Mouse (Mus musculus) heart, adult 2 months (tissue): ENCODE results near the gene Gm38100. TPM values are rescaled to one million over a fixed set of nuclear protein-coding genes. Genes with fewer than 3 reads are reported as not detected.

Experiments used
- DNase-seq, 2 experiments: peaks; one replicate each; pipeline ENCODE4 v3.0.0; 2021
- H3K27ac ChIP-seq: fragments of 200-600 bp; 2 replicates; pipeline ENCODE4 v1.8.1; 2022
- H3K27me3 ChIP-seq: fragments of 200-500 bp; 2 replicates; pipeline ENCODE4 v1.6.1; 2012; ENCODE audit warnings: mild to moderate bottlenecking, low read length, inconsistent platforms, mixed read lengths; ENCODE audit not compliant: control insufficient read depth, insufficient read depth
- H3K36me3 ChIP-seq: fragments of 200-500 bp; 2 replicates; pipeline ENCODE4 v1.6.1; 2012; ENCODE audit warnings: low read length, inconsistent platforms; ENCODE audit not compliant: control insufficient read depth, insufficient read depth
- H3K4me1 ChIP-seq: fragments of 200-500 bp; 2 replicates; pipeline ENCODE4 v1.6.1; 2011; ENCODE audit warnings: low read length; ENCODE audit not compliant: control insufficient read depth, insufficient read depth
- H3K4me3 ChIP-seq: fragments of 200-600 bp; 2 replicates; pipeline ENCODE4 v1.8.1; 2022
- H3K79me2 ChIP-seq: fragments of 200-500 bp; replicated peaks from 2 replicates; pipeline ENCODE4 v1.6.1; 2012; ENCODE audit warnings: mild to moderate bottlenecking, inconsistent platforms, low read length, moderate library complexity, mixed read lengths; ENCODE audit not compliant: control insufficient read depth, insufficient read depth
- H3K9ac ChIP-seq: fragments of 200-500 bp; 2 replicates; pipeline ENCODE4 v1.6.1; 2012; ENCODE audit warnings: low read depth, mild to moderate bottlenecking, control low read depth, inconsistent platforms, low read length, mixed read lengths
- CTCF ChIP-seq: fragments of 200-600 bp; IDR thresholded peaks from 2 replicates; pipeline ENCODE4 v1.8.1; 2022; ENCODE audit warnings: antibody characterized with exemption, mild to moderate bottlenecking, moderate library complexity
- EP300 ChIP-seq: fragments of 200-500 bp; IDR thresholded peaks from 2 replicates; pipeline ENCODE4 v1.6.1; 2011; ENCODE audit warnings: low read depth, low read length, control low read depth; ENCODE audit not compliant: insufficient read depth
- POLR2A ChIP-seq: fragments of 200-500 bp; IDR thresholded peaks from 2 replicates; pipeline ENCODE4 v1.6.1; 2011; ENCODE audit warnings: mild to moderate bottlenecking, low read depth, low read length, control low read depth; ENCODE audit not compliant: insufficient read depth
- WGBS: fragments of 180-500 bp; shearing (Covaris S2); methylation state at CpG from one replicate; pipeline ENCODE4 v1.1.7; 2018; 5-methylcytosine and 5-hydroxymethylcytosine counted together
- intact Hi-C: fragments of 180-260 bp; cut with DNase I; formaldehyde crosslinking; loops from one replicate; pipeline ENCODE4 v1.15.1; 2025
- long read RNA-seq: library from polyadenylated mRNA; stranded (forward); transcript quantifications from one replicate; pipeline ENCODE4 v2.0.0, GENCODE M21; 2021
- polyA plus RNA-seq: library from polyadenylated mRNA; depleted of rRNA; stranded (reverse); fragments of >200 nt; gene quantifications from 2 replicates; pipeline ENCODE4 v1.2.3, GENCODE M21; 2012; rRNA removed
- total RNA-seq, 2 experiments: library from RNA; stranded (reverse); gene quantifications; 2 replicates each; pipeline ENCODE4 v1.2.3; 2021

The Gm38100 gene
- total RNA-seq, result not detected
- not detected in 2 replicates for polyA plus RNA-seq
- long read RNA-seq, result 0 reads

- no peaks in the 10 kb centered on the region for H3K27me3 ChIP-seq
- no peak within 1 kb of the TSS for H3K27ac ChIP-seq
- DNase-seq, result no peak
- no peak within 1 kb of the TSS for H3K4me3 ChIP-seq
- WGBS, result 77% methylated on average over 9 of the region's 9 CpGs
- no peaks in the 10 kb centered on the region for H3K4me1 ChIP-seq
- intact Hi-C loops, result loop anchor here (5.0 to 10.0 kb wide), 5 partner anchors 248 to 1325 kb away; partner anchors contain the start of gene Fh1
- H3K79me2 ChIP-seq, result no peaks in the 10 kb centered on the region
- TF ChIP-seq EP300 (no peak), POLR2A (no peak), CTCF (no peak)
- no peak within 1 kb of the TSS for H3K9ac ChIP-seq
- H3K36me3 ChIP-seq, result no peaks in the 10 kb centered on the region
Observed at GRCm38 (mm10) chr1:175920029-175920428, at the start of gene Gm38100. TSS of gene Gm38100 (plus strand) at chr1:175920329.

GRCm38 (mm10) chr1:175870716-175871115 is 49.4 kb upstream of the Gm38100 start:
- intact Hi-C loops, result no loop called here
- Histone ChIP-seq H3K36me3 (no peaks in the 10 kb centered on the region), H3K9ac (no peak overlapping the region), H3K27ac (no peak overlapping the region), H3K27me3 (no peaks in the 10 kb centered on the region), H3K79me2 (no peaks in the 10 kb centered on the region), H3K4me3 (no peak overlapping the region), H3K4me1 (no peaks in the 10 kb centered on the region; the same call in 1 of the 2 replicates)
- TF ChIP-seq EP300 (no peak), CTCF (no peak), POLR2A (no peak)
- WGBS, result 73% methylated on average over 3 of the region's 3 CpGs
- DNase-seq, result no peak

- no peak overlapping the region for H3K4me3 ChIP-seq
Observed at GRCm38 (mm10) chr1:175872028-175872816, 47.9 kb upstream of the Gm38100 start.

GRCm38 (mm10) chr1:175880453-175881296 is 39.5 kb upstream of the Gm38100 start, which contains the start of gene Exo1:
TSS of gene Exo1 (plus strand) at chr1:175880581.
- peaks cover 2% of the 10 kb centered on the region; the same call in 1 of the 2 replicates for H3K4me1 ChIP-seq
- intact Hi-C loops, result loop anchor here (1.0 to 2.0 kb wide), 2 partner anchors 189 to 256 kb away; partner anchors contain the start of gene Fh1
- H3K27ac ChIP-seq, result peak within 1 kb of the TSS; percentile 99
- H3K27me3 ChIP-seq, result no peaks in the 10 kb centered on the region
- H3K36me3 ChIP-seq, result no peaks in the 10 kb centered on the region
- peak; percentile 91 to 93 for DNase-seq
- WGBS, result under 1% methylated on average over 66 of the region's 66 CpGs
- H3K9ac ChIP-seq, result peak within 1 kb of the TSS; percentile 81
- TF ChIP-seq EP300, result no peak; the same call in 1 of the 2 replicates
- TF ChIP-seq CTCF, result no peak
- TF ChIP-seq POLR2A, result no peak
- peak within 1 kb of the TSS; percentile 81 for H3K4me3 ChIP-seq
- no peaks in the 10 kb centered on the region for H3K79me2 ChIP-seq

More at GRCm38 (mm10) chr1:175872028-175872816, 47.9 kb upstream of the Gm38100 start:
- Histone ChIP-seq H3K9ac (no peak overlapping the region), H3K36me3 (no peaks in the 10 kb centered on the region), H3K79me2 (no peaks in the 10 kb centered on the region), H3K4me1 (no peaks in the 10 kb centered on the region; the same call in 1 of the 2 replicates), H3K27me3 (no peaks in the 10 kb centered on the region), H3K27ac (no peak overlapping the region)
- intact Hi-C loops, result no loop called here
- DNase-seq, result peak; percentile 23 to 41
- WGBS, result 80% methylated on average over 6 of the region's 6 CpGs
- TF ChIP-seq POLR2A (no peak), EP300 (no peak), CTCF (no peak)

GRCm38 (mm10) chr1:175883398-175883797 is 36.7 kb upstream of the Gm38100 start:
- Histone ChIP-seq H3K4me1 (peaks cover 2% of the 10 kb centered on the region; the same call in 1 of the 2 replicates), H3K36me3 (no peaks in the 10 kb centered on the region), H3K4me3 (no peak overlapping the region), H3K79me2 (no peaks in the 10 kb centered on the region), H3K9ac (no peak overlapping the region), H3K27ac (no peak overlapping the region), H3K27me3 (no peaks in the 10 kb centered on the region)
- intact Hi-C loops, result no loop called here
- no peak for DNase-seq
- WGBS, result 37% methylated on average over 3 of the region's 3 CpGs
- TF ChIP-seq POLR2A, result no peak
- no peak for TF ChIP-seq CTCF
- no peak for TF ChIP-seq EP300
